Mouse (Mus musculus): ENCODE data around the gene Ten1.

Ten1 gene

DNA sequence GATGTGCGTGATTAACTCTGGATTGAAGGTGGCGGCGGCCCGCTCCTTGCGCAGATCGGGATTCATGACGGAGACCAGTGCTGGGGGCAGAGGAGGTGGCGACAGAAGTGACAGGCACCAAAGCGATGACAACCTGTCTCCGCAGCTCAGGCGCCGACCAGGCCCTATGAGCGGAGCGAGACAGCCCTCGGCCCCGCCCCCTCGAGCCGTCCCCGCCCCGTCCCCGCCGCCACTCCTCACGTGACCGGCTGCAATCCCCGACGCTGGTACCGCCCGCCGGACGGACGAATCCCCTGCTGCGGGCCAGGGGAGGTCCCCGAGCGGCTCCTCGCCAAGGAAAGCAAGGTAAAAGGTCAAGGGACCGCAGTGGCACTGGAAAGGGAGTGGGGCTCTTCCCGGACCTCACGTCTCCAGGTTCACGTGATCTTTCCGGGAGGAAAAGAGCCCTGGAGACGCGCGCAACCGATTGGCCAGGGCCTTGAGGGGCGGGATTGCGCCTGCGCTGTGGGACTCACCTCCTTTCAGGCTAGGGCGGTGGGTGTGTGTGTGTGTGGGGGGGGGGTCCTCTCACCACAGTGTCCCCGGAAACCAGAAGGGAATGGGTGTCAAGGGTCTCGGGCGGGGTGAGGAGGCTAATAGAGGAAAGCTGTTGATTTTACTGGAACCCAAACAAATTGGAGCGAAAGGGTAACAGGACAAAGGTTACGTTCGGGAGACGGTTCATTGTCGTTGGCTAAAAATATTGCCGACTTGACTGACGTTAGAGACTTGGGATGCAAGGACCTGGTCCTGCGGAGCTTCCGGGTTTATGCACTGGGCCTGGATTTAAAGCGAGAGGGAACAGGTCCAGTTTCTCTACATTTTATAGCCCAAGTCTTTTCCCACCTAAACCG is at the start of gene Ten1, which contains the start of gene Acox1:
Ten1 (plus strand) TSS at position 217 of the 893 bp plus-strand sequence.
Acox1 (minus strand) TSS at position 407 of the 893 bp plus-strand sequence.
- DNase-seq (ENCODE audit: low spot score in 2 of 2) = peak; percentile 92 to 97

DNA sequence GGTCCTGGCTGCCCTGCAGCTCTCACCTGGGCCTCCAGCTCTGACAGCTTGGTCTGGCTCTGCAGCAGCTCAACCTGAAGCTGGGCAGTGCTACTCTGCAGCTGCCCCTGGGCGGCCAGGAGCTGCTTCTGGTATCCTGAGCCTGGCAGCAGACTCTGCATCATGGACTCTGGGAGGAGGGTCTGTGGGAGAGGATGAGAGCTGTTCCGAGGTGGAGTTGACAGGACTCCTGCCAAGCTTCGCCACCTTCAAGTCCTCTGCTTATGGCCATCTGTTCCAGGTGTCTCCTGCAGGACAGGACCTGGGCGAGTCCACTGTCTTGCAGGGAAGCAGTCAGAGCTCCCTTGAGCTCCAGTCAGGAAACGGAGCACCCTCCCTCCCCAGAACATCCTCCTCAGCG is 49.3 kb upstream of the Ten1 start:
- DNase-seq (ENCODE audit: low spot score in 2 of 2) = no peak

DNA sequence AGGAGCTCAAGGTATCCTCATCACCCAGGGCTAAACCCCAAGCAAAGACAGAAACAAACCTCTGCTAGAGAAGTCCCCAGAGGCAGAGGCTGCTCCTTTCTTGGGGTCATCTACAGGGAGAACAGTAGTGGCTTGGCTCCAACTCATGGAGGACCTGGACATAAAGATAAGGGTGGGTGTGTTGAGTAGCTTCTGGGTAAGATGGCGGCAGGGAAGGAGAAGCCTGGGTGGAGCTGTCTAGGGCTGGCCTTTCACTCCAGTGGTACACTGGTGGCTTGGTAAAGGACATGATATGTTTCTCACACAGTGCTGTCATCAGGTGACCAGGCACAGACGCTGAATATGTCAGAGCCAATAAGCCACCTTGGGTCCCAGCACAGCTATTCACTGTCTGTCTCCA is 47.7 kb upstream of the Ten1 start:
- peak; percentile 60 to 70 for DNase-seq (ENCODE audit: low spot score in 2 of 2)

DNA sequence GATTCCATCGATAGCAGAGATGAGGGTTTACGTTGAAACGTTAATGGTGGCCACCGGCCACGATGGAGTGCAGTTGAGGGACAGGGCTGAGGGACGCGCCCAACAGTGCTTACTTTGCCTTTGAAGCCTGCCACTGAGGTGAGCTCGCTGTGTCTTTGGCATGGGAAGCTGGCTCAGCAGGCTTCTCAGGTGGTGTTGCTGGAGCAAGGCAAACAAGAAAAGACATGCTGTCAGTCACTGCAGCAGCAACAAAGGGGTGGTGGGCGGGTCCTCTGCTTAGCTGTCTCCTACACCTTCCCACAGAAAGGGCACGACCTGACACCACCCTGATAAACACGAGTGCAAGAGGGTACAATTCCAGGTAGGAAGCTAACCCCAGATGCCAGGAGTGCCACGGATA is 37.3 kb upstream of the Ten1 start:
- no peak for DNase-seq (ENCODE audit: low spot score in 2 of 2)

DNA sequence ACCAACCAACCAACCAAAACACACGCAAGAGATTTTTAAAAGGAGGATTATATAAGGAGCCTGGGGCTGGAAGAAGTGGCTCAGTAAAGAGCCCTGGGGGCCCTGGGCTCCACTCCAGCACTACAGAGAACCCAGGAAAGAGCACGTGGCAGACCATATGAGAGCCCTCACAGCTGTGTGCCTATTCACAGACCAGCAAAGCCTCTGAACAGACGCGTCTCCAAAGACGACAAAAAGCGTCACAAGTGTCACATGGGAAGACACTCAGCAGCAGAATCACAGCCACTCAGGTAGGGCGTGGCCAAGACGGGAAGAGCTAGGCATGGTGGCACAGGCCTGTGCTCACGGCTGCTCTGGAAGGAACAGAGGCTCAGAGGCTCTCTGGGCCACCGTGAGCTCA is 36.5 kb upstream of the Ten1 start:
- no peak for DNase-seq (ENCODE audit: low spot score in 2 of 2)

DNA sequence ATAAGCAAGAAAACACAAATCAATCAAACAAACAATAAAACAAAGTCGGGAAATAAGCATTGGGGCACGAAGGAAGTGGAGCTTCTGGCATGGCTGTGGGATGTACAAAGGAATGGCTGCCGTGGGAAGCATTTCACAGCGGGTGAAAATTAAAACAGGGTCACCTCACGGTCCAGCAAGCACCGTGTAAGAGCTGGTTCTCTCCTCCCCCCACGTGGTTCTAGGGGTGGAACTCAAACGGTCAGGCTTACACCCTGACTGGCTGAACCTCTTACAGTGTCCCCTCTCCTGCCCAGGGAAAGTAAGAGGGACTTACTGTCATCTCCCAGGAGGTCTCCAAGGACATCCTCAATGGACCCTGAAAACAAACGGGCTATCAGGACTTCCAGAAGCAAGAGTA is 35.7 kb upstream of the Ten1 start:
- no peak for DNase-seq (ENCODE audit: low spot score in 2 of 2)

DNA sequence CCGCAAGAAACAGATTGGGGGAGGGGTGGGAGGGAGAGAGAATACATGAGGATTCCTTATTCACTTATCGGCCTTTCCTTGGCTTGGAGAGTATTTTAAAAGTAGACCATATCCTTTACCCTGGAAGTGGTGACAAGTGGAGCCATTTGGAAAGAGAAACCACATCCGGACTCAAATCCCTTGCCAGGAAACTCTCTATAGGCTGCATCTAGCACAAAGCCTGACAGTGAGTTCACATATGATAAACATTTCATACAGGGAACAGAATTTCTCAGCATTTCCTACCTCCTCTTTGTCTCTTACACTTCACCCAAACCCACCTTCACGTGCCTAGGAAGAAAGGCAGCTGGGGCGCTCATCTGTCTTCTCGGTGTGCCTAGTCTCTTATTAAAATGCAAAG is 31.4 kb upstream of the Ten1 start:
- no peak for DNase-seq (ENCODE audit: low spot score in 2 of 2)

DNA sequence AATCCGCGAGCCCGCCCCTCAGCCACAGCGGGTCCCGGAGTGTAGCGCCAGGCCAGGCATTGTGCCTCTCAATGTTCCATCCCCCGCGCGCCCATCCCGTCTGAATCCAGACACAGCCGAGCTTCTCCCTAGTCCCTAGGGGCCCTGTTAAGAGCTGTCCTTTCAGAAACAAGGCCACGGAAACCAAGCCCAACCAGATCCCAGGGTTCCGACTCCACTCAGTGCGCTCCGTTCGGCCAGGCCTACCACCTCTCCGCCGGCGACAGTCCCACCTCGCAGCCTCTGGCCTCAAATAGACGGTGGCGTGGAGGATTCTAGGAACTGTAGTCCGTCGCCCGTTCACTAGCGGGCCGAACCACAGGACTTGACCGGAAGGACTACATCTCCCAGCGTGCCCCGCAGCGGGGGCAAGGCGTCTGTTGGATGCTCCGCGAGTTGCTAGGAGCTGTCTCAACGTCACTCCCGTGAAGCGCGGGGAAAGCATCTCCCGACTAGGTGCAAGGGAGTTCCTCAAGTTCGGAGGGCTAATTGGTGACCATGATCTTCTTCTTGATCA is 30.7 kb upstream of the Ten1 start, which contains the start of gene Fbf1:
Fbf1 (minus strand) TSS at position 283 of the 556 bp plus-strand sequence.
- DNase-seq (ENCODE audit: low spot score in 2 of 2) = peak; percentile 90 to 94

DNA sequence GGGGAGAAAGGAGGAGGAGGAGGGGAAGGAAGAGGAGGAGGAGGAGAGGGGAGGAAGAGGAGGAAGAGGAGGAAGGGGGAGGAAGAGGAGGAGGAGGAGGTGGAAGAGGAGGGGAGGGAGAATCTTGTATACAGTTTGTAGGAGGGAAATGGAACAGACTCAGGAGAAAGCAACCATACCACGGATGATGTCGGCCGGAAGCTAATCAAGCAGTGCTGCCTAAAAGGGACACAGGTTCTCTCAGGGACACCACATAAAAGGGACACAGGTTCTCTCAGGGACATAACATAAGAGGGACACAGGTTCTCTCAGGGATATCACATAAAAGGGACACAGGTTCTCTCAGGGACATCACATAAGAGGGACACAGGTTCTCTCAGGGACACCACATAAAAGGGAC is 29.4 kb upstream of the Ten1 start:
- DNase-seq (ENCODE audit: low spot score in 2 of 2) = no peak

DNA sequence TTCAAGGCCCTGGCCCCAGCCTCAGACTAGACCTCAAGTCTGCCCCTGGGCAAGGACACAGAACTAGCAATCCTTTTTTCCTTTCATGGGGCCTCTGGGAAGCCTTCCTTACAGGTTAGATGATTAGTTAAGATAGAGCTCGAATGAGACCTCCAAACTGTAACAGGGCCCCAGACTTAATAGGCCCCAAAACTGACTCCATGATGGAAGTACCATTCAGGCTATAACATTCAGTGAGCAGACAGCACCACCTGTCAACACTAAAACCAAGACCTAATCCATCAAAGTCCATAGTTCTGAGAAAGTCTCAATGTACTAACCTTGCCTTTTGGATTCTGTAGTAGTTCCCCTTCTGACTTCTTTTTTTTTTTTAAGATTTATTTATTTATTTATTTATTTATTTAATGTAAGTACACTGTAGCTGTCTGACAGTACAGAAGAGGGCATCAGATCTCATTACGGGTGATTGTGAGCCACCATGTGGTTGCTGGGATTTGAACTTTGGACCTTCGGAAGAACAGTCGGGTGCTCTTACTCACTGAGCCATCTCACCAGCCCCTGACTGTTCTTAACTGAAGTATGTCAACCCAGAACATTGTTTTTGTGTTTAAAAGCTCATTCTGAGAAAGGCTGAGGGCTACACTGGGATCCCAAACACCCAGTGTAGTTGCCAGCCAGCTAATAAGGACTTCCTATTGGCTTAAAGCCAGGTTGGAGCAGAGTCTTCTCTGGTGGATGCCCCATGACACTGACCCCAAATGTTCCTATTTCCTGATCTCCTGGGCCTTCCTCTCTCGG is 28.5 kb upstream of the Ten1 start:
- DNase-seq (ENCODE audit: low spot score in 2 of 2) = no peak

DNA sequence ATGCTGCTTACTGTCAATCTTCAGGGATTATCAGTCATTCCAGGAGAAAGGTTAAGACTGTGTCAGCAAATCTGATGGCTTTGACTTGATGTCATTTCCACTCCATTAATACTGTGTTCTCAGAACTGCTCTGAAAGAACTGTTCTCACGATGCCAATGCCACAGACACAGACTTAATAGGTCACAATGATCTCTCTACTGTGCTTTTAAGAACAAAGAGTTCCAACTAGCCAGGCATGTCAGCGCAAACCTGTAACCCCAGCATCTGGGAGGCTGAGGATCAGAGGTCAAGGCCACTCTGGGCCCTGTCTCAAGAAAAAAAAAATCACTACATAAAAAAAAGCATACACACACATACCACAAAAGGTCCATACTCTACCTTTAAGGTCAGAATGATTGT is 26.7 kb upstream of the Ten1 start:
- no peak for DNase-seq (ENCODE audit: low spot score in 2 of 2)

DNA sequence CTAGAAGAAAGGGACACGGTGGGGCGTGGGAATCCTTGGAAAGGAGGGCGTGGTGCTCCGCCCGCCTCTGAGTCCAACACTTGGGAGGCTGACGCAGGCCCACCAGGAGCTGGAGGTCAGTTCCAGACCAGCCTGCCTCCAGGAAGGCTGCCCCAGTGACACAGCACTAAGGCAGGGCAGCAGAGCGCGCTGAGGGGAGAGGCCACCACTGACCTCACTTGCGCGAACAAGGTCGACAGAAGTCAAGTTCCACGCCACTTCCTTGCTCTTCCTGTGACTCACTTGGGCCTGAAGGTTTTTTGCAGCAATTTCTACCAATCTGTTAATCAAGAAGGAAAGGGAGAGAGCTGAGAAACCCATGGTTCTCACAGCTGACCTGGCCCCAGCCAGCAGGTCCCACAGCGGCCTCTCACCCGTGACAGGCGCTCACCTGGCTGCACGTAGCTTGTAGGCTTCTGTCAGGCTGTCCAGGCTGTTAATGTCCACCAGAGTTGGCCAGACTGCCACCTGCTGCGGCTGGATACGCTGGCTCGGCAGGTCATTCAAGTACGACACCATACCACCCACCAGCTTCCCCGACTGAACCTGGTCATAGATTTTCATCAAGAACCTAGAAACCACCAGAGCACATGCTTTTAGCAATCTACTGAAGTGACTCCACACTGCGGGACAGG is 23.7 kb upstream of the Ten1 start:
- no peak for DNase-seq (ENCODE audit: low spot score in 2 of 2)

DNA sequence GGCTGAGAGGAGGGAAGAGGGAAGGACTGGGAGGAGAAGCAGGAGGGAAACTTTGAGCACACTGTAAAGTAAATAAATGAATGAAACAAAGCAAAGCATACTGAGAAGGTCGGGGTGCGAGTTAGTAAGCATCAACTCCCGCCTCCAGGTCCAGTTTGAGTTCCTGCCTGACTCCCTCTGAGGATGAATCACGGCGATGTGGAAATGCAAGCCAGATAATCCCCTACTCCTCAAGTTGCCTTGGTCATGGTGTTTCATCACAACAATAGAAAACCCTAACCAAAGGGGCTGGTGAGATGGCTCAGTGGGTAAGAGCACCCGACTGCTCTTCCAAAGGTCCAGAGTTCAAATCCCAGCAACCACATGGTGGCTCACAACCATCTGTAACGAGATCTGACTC is 22.6 kb upstream of the Ten1 start:
- no peak for DNase-seq (ENCODE audit: low spot score in 2 of 2)

DNA sequence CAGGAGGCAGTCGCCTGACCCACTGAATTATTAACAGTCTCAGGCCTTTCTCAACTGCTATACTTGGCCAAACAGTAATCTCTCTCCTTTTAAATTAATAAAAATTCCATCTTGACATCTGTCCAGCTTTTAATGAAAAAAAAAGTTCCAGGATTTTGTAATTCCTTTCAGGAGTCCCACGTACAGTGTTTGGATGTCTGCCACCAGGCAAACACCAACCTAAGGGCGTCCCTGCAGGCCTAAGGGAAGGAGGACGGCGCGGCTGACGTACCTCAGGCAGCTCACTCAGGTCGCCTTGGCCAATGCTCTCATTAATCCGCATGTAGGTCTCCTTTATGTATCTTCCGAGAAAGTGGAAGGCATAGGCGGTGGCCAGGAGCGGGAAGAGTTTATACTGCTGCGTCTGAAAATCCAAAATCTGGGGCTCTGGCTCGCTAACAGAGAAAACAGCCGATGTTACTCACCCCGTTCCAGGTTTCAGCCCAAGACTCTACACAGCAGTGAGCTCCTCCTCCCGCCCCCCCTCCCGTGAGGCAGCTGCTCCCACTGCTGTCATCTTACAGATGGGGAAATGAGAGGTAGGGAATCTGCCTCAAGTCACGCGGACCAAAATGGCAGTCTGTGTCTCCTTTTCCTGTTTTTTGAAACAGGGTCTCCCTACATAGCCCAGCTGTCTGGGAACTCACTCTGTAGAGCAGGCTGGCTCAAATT is 20.1 kb upstream of the Ten1 start:
- DNase-seq (ENCODE audit: low spot score in 2 of 2) = no peak

DNA sequence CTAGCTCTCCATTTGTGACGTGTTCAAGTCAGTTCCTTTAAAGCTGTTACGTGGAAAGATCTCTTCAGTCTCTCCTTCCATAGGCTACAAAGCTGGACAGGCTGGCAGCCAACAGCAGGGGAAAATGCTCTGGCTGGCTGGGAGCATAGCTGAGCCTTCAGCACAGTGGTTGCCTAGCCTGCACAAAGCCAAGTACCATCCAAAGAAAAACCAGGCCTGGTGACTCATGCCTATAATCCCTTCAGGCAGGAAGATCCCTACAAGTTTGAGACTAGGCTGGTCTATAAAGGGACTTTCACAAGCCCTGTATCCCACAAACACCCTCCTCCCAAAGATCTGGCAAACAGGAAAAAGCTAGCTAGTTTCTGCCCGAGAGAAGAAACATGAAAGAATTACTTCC is 12.8 kb upstream of the Ten1 start:
- no peak for DNase-seq (ENCODE audit: low spot score in 2 of 2)

DNA sequence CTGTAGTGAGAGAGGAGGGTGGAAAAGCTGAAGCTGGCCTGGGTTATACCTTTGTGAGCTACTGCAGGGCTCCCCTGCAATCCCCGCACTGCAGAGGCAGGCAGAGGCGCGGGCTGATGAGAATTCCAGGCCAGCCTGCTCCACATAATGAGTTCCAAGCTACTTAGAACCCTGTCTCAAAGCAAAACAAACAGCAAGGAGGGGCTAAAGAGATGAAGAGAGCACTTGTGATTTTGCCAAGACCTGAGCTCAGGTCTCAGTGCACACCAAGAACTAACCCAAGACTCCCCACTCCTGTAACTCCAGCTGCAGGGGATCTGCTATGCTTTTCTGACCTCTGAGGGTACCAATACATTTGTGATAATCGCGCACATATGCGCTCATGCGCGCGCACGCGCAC is 12.3 kb upstream of the Ten1 start:
- no peak for DNase-seq (ENCODE audit: low spot score in 2 of 2)

DNA sequence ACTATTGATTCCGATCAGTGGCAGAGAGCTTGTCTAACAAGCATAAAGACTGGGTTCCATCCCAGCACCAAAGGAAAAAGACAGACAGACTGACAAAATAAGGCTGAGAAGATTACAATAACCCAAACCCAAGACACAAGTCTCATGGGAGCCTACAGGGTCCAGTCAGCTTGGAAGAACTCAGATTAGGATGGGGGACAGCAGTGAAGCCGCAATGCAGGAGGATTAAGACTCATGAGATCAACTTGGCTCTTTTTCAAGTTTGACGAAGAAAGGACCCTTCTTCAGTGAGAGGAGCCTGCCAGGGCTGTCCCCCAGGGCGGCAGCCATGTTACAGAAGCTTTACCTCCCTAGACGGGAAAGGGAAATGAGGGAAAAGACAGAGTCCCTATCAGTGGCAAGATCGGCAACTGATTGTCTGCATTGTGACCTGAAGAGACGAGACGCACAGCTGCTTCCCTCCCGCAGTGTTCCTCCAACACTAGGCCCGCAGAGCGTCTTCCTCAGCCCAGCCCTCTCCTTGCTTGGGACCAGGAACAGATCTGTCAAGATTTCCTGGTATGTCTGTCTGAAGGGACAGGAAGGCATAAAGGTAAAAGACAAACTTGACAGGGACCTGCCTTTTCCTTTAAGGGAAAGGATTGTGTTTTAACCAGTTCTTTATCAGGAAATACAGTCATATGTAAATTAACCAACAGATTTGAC is 11.3 kb upstream of the Ten1 start:
- DNase-seq (ENCODE audit: low spot score in 2 of 2) = no peak

DNA sequence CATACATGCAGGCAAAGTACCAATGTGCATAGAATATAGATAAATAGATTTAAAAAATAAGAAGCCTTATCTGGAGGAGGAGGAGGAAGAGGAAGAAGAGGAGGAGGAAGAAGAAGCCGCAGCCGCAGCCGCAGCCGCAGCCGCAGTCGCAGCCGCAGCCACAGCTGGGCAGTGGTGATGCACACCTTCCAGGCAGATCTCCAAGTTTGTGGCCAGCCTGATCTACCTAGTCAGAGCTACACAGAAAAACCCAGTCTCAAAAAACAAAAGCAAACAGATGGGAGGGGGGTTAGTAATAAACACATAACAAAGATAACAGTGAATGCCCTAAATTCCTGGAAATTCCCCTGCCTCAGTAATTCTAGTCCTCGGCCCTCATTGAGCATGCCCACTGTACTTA is 4.0 kb upstream of the Ten1 start:
- DNase-seq (ENCODE audit: low spot score in 2 of 2) = no peak

DNA sequence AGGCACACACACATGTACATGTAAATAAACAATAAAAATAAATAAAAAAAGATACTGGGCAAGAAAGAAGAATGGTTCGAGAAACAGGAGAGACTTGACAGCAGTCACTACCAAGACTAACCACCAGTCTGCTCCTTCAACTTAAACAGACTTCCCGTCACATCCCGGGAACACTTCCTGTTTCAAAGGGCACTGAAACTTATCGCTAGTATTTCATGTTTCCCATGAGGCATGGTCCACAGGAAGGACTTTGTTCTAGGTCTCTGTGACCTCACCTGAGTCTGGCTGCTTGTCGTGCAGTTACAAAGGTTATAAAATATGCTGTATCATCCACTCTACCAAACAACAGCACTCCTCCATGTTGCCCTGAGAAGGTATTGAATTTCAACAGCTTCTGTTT is 3.4 kb upstream of the Ten1 start:
- DNase-seq (ENCODE audit: low spot score in 2 of 2) = no peak

DNA sequence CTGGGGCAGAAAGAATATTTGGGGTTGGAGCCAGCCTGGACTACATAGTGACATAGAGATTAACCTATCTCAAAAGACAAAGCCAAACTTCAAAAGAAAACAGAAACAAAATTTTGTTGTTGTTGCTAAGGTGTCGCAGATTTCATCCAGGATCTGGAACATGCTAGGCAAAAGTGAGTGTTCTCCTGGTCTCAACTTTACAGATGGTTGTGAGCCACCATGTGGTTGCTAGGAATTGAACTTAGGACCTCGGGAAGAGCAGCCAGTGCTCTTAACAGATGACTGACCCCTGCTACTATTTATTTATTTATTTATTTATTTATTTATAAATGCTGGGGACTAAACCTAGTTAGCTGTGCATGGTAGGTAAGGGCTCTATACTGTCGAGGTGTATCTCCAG is 2.3 kb upstream of the Ten1 start:
- DNase-seq (ENCODE audit: low spot score in 2 of 2) = no peak

All from spleen, postnatal 4 days (tissue).